Mouse (Mus musculus): Measurements from ENCODE around the gene Tsen54. TPM values are rescaled to one million over a fixed set of nuclear protein-coding genes. Genes with fewer than 3 reads are reported as not detected.
"Not testable (repeated sequence)": the region's sequence is repeated elsewhere in the genome, so short reads cannot be mapped to it uniquely, and the experiment has no call there.

Gene Tsen54
- polyA plus RNA-seq, 1 experiment from 2014 or later = 20.5 TPM

- no peaks in the 10 kb centered on the region for H3K4me1 ChIP-seq (ENCODE audit: control insufficient read depth, insufficient read depth, low read length)
- H3K27ac ChIP-seq (replicated peaks; ENCODE audit: low read depth, low read length) = no peak overlapping the region
- whole genome bisulfite sequencing = 60% methylated on average over 3 of the region's 3 CpGs
- DNase-seq = no peak
- no peaks in the 10 kb centered on the region for H3K36me3 ChIP-seq (ENCODE audit: control insufficient read depth, insufficient read depth, low read length)
- no peak overlapping the region for H3K4me2 ChIP-seq (ENCODE audit: low read length)
- no peak overlapping the region for H3K4me3 ChIP-seq (replicated peaks; ENCODE audit: low read depth, low read length)
- no peaks in the 10 kb centered on the region for H3K27me3 ChIP-seq (ENCODE audit: control insufficient read depth, insufficient read depth, low read length)
- ATAC-seq (ENCODE audit: low FRiP score, low TSS enrichment) = no peak
- H3K9ac ChIP-seq (replicated peaks; ENCODE audit: low read length) = no peak overlapping the region
- H3K9me3 ChIP-seq (ENCODE audit: control insufficient read depth, low read length) = no peaks in the 10 kb centered on the region
Observed at GRCm38 (mm10) chr11:115839732-115840131, 25.2 kb downstream of the Tsen54 start.

- 85% methylated on average over 6 of the region's 6 CpGs for WGBS
- no peak for ATAC-seq (ENCODE audit: low FRiP score, low TSS enrichment)
- H3K9ac ChIP-seq (replicated peaks; ENCODE audit: low read length) = no peak overlapping the region
- no peak overlapping the region for H3K27ac ChIP-seq (replicated peaks; ENCODE audit: low read depth, low read length)
- H3K4me1 ChIP-seq (ENCODE audit: control insufficient read depth, insufficient read depth, low read length) = no peaks in the 10 kb centered on the region
- H3K4me3 ChIP-seq (replicated peaks; ENCODE audit: low read depth, low read length) = no peak overlapping the region
- no peak for DNase-seq
- H3K9me3 ChIP-seq (ENCODE audit: control insufficient read depth, low read length) = no peaks in the 10 kb centered on the region
- H3K27me3 ChIP-seq (ENCODE audit: control insufficient read depth, insufficient read depth, low read length) = no peaks in the 10 kb centered on the region
- no peak overlapping the region for H3K4me2 ChIP-seq (ENCODE audit: low read length)
- H3K36me3 ChIP-seq (ENCODE audit: control insufficient read depth, insufficient read depth, low read length) = no peaks in the 10 kb centered on the region
Observed at GRCm38 (mm10) chr11:115841044-115841443, 26.5 kb downstream of the Tsen54 start.

GRCm38 (mm10) chr11:115841961-115842550, 27.5 kb downstream of the Tsen54 start:
- Histone ChIP-seq H3K4me2 (ENCODE audit: low read length) (no peak overlapping the region), H3K4me1 (ENCODE audit: control insufficient read depth, insufficient read depth, low read length) (no peaks in the 10 kb centered on the region), H3K36me3 (ENCODE audit: control insufficient read depth, insufficient read depth, low read length) (no peaks in the 10 kb centered on the region), H3K9me3 (ENCODE audit: control insufficient read depth, low read length) (no peaks in the 10 kb centered on the region), H3K4me3 (replicated peaks; ENCODE audit: low read depth, low read length) (no peak overlapping the region), H3K27ac (replicated peaks; ENCODE audit: low read depth, low read length) (peak overlapping the region; percentile 37; the same call in 1 of the 2 replicates), H3K9ac (replicated peaks; ENCODE audit: low read length) (no peak overlapping the region), H3K27me3 (ENCODE audit: control insufficient read depth, insufficient read depth, low read length) (no peaks in the 10 kb centered on the region)
- WGBS = 23% methylated on average over 6 of the region's 6 CpGs
- no peak for DNase-seq
- ATAC-seq (ENCODE audit: low FRiP score, low TSS enrichment) = no peak

GRCm38 (mm10) chr11:115843141-115843890, 28.8 kb downstream of the Tsen54 start:
- H3K4me2 ChIP-seq (ENCODE audit: low read length) = no peak overlapping the region
- no peaks in the 10 kb centered on the region for H3K36me3 ChIP-seq (ENCODE audit: control insufficient read depth, insufficient read depth, low read length)
- H3K4me1 ChIP-seq (ENCODE audit: control insufficient read depth, insufficient read depth, low read length) = no peaks in the 10 kb centered on the region
- H3K27me3 ChIP-seq (ENCODE audit: control insufficient read depth, insufficient read depth, low read length) = no peaks in the 10 kb centered on the region
- no peak overlapping the region for H3K27ac ChIP-seq (replicated peaks; ENCODE audit: low read depth, low read length)
- ATAC-seq (ENCODE audit: low FRiP score, low TSS enrichment) (no peak), DNase-seq (no peak)
- H3K4me3 ChIP-seq (replicated peaks; ENCODE audit: low read depth, low read length) = no peak overlapping the region
- no peaks in the 10 kb centered on the region for H3K9me3 ChIP-seq (ENCODE audit: control insufficient read depth, low read length)
- H3K9ac ChIP-seq (replicated peaks; ENCODE audit: low read length) = no peak overlapping the region
- 79% methylated on average over 11 of the region's 14 CpGs for WGBS

GRCm38 (mm10) chr11:115843891-115844239, 29.3 kb downstream of the Tsen54 start:
- Histone ChIP-seq H3K9me3 (ENCODE audit: control insufficient read depth, low read length) (no peaks in the 10 kb centered on the region), H3K27me3 (ENCODE audit: control insufficient read depth, insufficient read depth, low read length) (no peaks in the 10 kb centered on the region), H3K4me3 (replicated peaks; ENCODE audit: low read depth, low read length) (no peak overlapping the region), H3K9ac (replicated peaks; ENCODE audit: low read length) (no peak overlapping the region), H3K27ac (replicated peaks; ENCODE audit: low read depth, low read length) (no peak overlapping the region), H3K4me1 (ENCODE audit: control insufficient read depth, insufficient read depth, low read length) (no peaks in the 10 kb centered on the region), H3K36me3 (ENCODE audit: control insufficient read depth, insufficient read depth, low read length) (no peaks in the 10 kb centered on the region), H3K4me2 (ENCODE audit: low read length) (no peak overlapping the region)
- 88% methylated on average over 5 of the region's 5 CpGs for WGBS
- ATAC-seq (ENCODE audit: low FRiP score, low TSS enrichment) (no peak), DNase-seq (no peak)

- Histone ChIP-seq H3K36me3 (ENCODE audit: control insufficient read depth, insufficient read depth, low read length) (no peaks in the 10 kb centered on the region), H3K4me3 (replicated peaks; ENCODE audit: low read depth, low read length) (no peak overlapping the region), H3K27ac (replicated peaks; ENCODE audit: low read depth, low read length) (no peak overlapping the region), H3K4me2 (ENCODE audit: low read length) (no peak overlapping the region), H3K9me3 (ENCODE audit: control insufficient read depth, low read length) (no peaks in the 10 kb centered on the region), H3K9ac (replicated peaks; ENCODE audit: low read length) (no peak overlapping the region), H3K4me1 (ENCODE audit: control insufficient read depth, insufficient read depth, low read length) (no peaks in the 10 kb centered on the region), H3K27me3 (ENCODE audit: control insufficient read depth, insufficient read depth, low read length) (no peaks in the 10 kb centered on the region)
- no peak for ATAC-seq (ENCODE audit: low FRiP score, low TSS enrichment)
- no peak for DNase-seq
- WGBS = 63% methylated on average over 8 of the region's 8 CpGs
Observed at GRCm38 (mm10) chr11:115844240-115844639, 29.7 kb downstream of the Tsen54 start.

- ATAC-seq (ENCODE audit: low FRiP score, low TSS enrichment) = no peak
- Histone ChIP-seq H3K36me3 (ENCODE audit: control insufficient read depth, insufficient read depth, low read length) (no peaks in the 10 kb centered on the region), H3K9ac (replicated peaks; ENCODE audit: low read length) (no peak overlapping the region), H3K9me3 (ENCODE audit: control insufficient read depth, low read length) (no peaks in the 10 kb centered on the region), H3K4me2 (ENCODE audit: low read length) (no peak overlapping the region), H3K27me3 (ENCODE audit: control insufficient read depth, insufficient read depth, low read length) (no peaks in the 10 kb centered on the region), H3K4me1 (ENCODE audit: control insufficient read depth, insufficient read depth, low read length) (no peaks in the 10 kb centered on the region), H3K27ac (replicated peaks; ENCODE audit: low read depth, low read length) (no peak overlapping the region), H3K4me3 (replicated peaks; ENCODE audit: low read depth, low read length) (no peak overlapping the region)
- WGBS = 91% methylated on average over 2 of the region's 2 CpGs
- DNase-seq = no peak
Observed at GRCm38 (mm10) chr11:115845819-115846218, 31.3 kb downstream of the Tsen54 start.

GRCm38 (mm10) chr11:115854674-115855073, 40.1 kb downstream of the Tsen54 start:
- Histone ChIP-seq H3K4me3 (replicated peaks; ENCODE audit: low read depth, low read length) (no peak overlapping the region), H3K9me3 (ENCODE audit: control insufficient read depth, low read length) (no peaks in the 10 kb centered on the region), H3K9ac (replicated peaks; ENCODE audit: low read length) (no peak overlapping the region), H3K4me2 (ENCODE audit: low read length) (no peak overlapping the region), H3K4me1 (ENCODE audit: control insufficient read depth, insufficient read depth, low read length) (no peaks in the 10 kb centered on the region), H3K36me3 (ENCODE audit: control insufficient read depth, insufficient read depth, low read length) (no peaks in the 10 kb centered on the region), H3K27ac (replicated peaks; ENCODE audit: low read depth, low read length) (no peak overlapping the region), H3K27me3 (ENCODE audit: control insufficient read depth, insufficient read depth, low read length) (peaks cover 23% of the 10 kb centered on the region)
- no peak for ATAC-seq (ENCODE audit: low FRiP score, low TSS enrichment)
- WGBS = 71% methylated on average over 6 of the region's 6 CpGs
- no peak for DNase-seq

GRCm38 (mm10) chr11:115857146-115857545, 42.6 kb downstream of the Tsen54 start:
- H3K36me3 ChIP-seq (ENCODE audit: control insufficient read depth, insufficient read depth, low read length); H3K9me3 ChIP-seq (ENCODE audit: control insufficient read depth, low read length); H3K4me2 ChIP-seq (ENCODE audit: low read length); H3K4me1 ChIP-seq (ENCODE audit: control insufficient read depth, insufficient read depth, low read length); ATAC-seq (ENCODE audit: low FRiP score, low TSS enrichment); H3K4me3 ChIP-seq (replicated peaks; ENCODE audit: low read depth, low read length); H3K9ac ChIP-seq (replicated peaks; ENCODE audit: low read length); H3K27ac ChIP-seq (replicated peaks; ENCODE audit: low read depth, low read length); DNase-seq: not testable (repeated sequence)
- WGBS = 89% methylated on average over 4 of the region's 4 CpGs
- peaks cover 38% of the 10 kb centered on the region for H3K27me3 ChIP-seq (ENCODE audit: control insufficient read depth, insufficient read depth, low read length)

Measured in midbrain, embryonic 14.5 days (tissue).